Mouse (Mus musculus) myocyte (in vitro differentiated cells): Measurements from ENCODE around the gene Cacng1.

ENCODE experiments used
- MAX ChIP-seq: IDR thresholded peaks from one replicate; pipeline ENCODE4 v1.6.1; 2011; ENCODE audit warnings: low read depth, mild to moderate bottlenecking, control low read depth
- POLR2A ChIP-seq: IDR thresholded peaks from one replicate; pipeline ENCODE4 v1.6.1; 2011; ENCODE audit warnings: low read depth, mild to moderate bottlenecking, control low read depth, moderate library complexity; ENCODE audit not compliant: insufficient read length

DNA sequence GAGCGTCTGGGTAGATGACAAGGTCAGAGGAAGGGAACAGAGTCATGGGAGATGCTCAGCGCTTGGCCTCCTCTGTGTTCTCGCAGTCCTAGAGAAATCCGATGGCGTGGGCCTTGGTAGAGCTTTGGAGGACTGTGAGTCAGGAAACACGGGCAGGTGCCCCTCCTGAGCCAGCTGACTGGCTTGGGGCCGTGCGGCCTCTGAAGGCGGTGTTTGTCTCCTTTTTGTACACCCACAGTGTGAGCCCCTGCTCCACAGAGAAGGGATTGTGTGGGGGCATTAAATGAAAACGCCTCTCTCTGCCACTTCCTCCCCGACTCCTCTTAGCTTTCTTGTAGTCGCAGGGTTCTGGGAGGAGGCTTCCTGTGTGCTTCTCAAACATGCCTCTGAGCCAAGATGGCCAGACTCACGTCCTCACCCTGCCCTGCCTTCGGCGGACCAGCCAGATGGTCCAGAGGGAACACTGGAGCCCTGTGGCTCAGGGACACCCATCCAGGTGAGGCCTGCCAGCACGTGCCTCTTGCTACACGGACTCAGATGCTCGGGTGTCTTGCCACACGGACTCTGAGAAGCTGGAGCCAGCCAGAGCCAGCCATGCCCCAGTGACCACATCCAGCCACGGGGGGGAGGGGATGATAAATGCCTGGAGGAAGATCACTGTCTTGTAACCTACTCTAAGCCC is 22.2 kb upstream of the Cacng1 start:
- TF ChIP-seq POLR2A (no peak), MAX (no peak)
